Mouse (Mus musculus): ENCODE measurements around the gene Prss33.

Prss33 gene

GRCm38 (mm10) chr17:23786510-23786931, 49.3 kb downstream of the Prss33 start:
- DNase-seq (ENCODE audit: low read depth, low spot score): no peak

GRCm38 (mm10) chr17:23785561-23786471, 50.0 kb downstream of the Prss33 start, which contains the start of gene Flywch2:
Gene Flywch2 (minus strand): TSS chr17:23786081.
- DNase-seq (ENCODE audit: low read depth, low spot score): peak; percentile 61

GRCm38 (mm10) chr17:23783352-23783751, 52.5 kb downstream of the Prss33 start:
- DNase-seq (ENCODE audit: low read depth, low spot score): no peak

Data from retina, postnatal 7 days (tissue).